Mouse (Mus musculus) liver, embryonic 15.5 days (tissue): ENCODE measurements around the gene Arid2. TPM values are rescaled to one million over a fixed set of nuclear protein-coding genes. Genes with fewer than 3 reads are reported as not detected.

Experiments
- ATAC-seq: fragments of 200-750 bp; cut with Nextera tagmentation; 2 replicates; pipeline ENCODE4 v1.8.0; 2017; ENCODE audit warnings: moderate number of reproducible peaks, mild to moderate bottlenecking, moderate library complexity; ENCODE audit not compliant: insufficient read depth
- H3K27ac ChIP-seq: fragments of 300-500 bp; sonication (generic); replicated peaks from 2 replicates; pipeline ENCODE4 v1.5.1; 2015; ENCODE audit warnings: mild to moderate bottlenecking, inconsistent platforms
- H3K27me3 ChIP-seq: fragments of 300-500 bp; sonication (generic); 2 replicates; pipeline ENCODE4 v1.6.1; 2015; ENCODE audit warnings: mild to moderate bottlenecking, inconsistent platforms
- H3K36me3 ChIP-seq: fragments of 300-500 bp; sonication (generic); replicated peaks from 2 replicates; pipeline ENCODE4 v1.6.1; 2015; ENCODE audit warnings: moderate library complexity, mild to moderate bottlenecking, inconsistent platforms
- H3K4me1 ChIP-seq: fragments of 300-500 bp; sonication (generic); replicated peaks from 2 replicates; pipeline ENCODE4 v1.6.1; 2015; ENCODE audit warnings: inconsistent platforms
- H3K4me2 ChIP-seq: fragments of 300-500 bp; sonication (generic); 2 replicates; pipeline ENCODE4 v1.6.1; 2015; ENCODE audit warnings: moderate library complexity, mild to moderate bottlenecking, inconsistent platforms
- H3K4me3 ChIP-seq: fragments of 300-500 bp; sonication (generic); replicated peaks from 2 replicates; pipeline ENCODE4 v1.5.1; 2015; ENCODE audit warnings: mild to moderate bottlenecking, inconsistent platforms
- H3K9ac ChIP-seq: fragments of 300-500 bp; sonication (generic); 2 replicates; pipeline ENCODE4 v1.6.1; 2015; ENCODE audit warnings: moderate library complexity, mild to moderate bottlenecking, inconsistent platforms
- H3K9me3 ChIP-seq: fragments of 300-500 bp; sonication (generic); replicated peaks from 2 replicates; pipeline ENCODE4 v1.6.1; 2016; ENCODE audit warnings: inconsistent platforms
- WGBS: fragments of 180-500 bp; shearing (Covaris S2); methylation state at CpG from one replicate; pipeline ENCODE4 v1.1.7; 2015; ENCODE audit warnings: mixed read lengths; ENCODE audit not compliant: insufficient replicate concordance; 5-methylcytosine and 5-hydroxymethylcytosine counted together
- polyA plus RNA-seq: library from polyadenylated mRNA; unstranded; fragments of >200 nt; fragmentation: Nextera tagmentation; extraction: Ambion mirVana; gene quantifications from 2 replicates; pipeline ENCODE4 v1.2.1, GENCODE M21; 2015

The Arid2 gene
- polyA plus RNA-seq, 1 experiment from 2014 or later = 7.5 TPM

GRCm38 (mm10) chr15:96377263-96377662, 89.9 kb downstream of the Arid2 start:
- H3K9me3 ChIP-seq = no peaks in the 10 kb centered on the region
- no peak overlapping the region for H3K27ac ChIP-seq
- no peaks in the 10 kb centered on the region for H3K27me3 ChIP-seq
- no peak overlapping the region for H3K9ac ChIP-seq
- H3K4me3 ChIP-seq = no peak overlapping the region
- no peak for ATAC-seq
- WGBS = 84% methylated on average over 5 of the region's 5 CpGs
- peaks cover 71% of the 10 kb centered on the region for H3K36me3 ChIP-seq
- no peaks in the 10 kb centered on the region for H3K4me1 ChIP-seq
- H3K4me2 ChIP-seq = no peak overlapping the region

- Histone ChIP-seq H3K27me3 (no peaks in the 10 kb centered on the region), H3K9me3 (no peaks in the 10 kb centered on the region), H3K4me1 (no peaks in the 10 kb centered on the region), H3K4me2 (no peak overlapping the region), H3K36me3 (peaks cover 71% of the 10 kb centered on the region), H3K4me3 (no peak overlapping the region), H3K9ac (no peak overlapping the region), H3K27ac (no peak overlapping the region)
- 90% methylated on average over 7 of the region's 7 CpGs for WGBS
- no peak for ATAC-seq
Measured at GRCm38 (mm10) chr15:96377701-96378100, 90.4 kb downstream of the Arid2 start.

GRCm38 (mm10) chr15:96382223-96382622, 94.9 kb downstream of the Arid2 start:
- WGBS = 82% methylated on average over 11 of the region's 11 CpGs
- Histone ChIP-seq H3K4me3 (no peak overlapping the region), H3K27ac (no peak overlapping the region), H3K4me2 (no peak overlapping the region), H3K36me3 (peaks cover 70% of the 10 kb centered on the region), H3K27me3 (no peaks in the 10 kb centered on the region), H3K9me3 (no peaks in the 10 kb centered on the region), H3K4me1 (no peaks in the 10 kb centered on the region), H3K9ac (no peak overlapping the region)
- no peak for ATAC-seq

GRCm38 (mm10) chr15:96388565-96388964, 101.2 kb downstream of the Arid2 start:
- H3K4me2 ChIP-seq = no peak overlapping the region
- no peak for ATAC-seq
- H3K9me3 ChIP-seq = no peaks in the 10 kb centered on the region
- H3K9ac ChIP-seq = no peak overlapping the region
- H3K4me3 ChIP-seq = no peak overlapping the region
- H3K27ac ChIP-seq = no peak overlapping the region
- H3K27me3 ChIP-seq = no peaks in the 10 kb centered on the region
- peaks cover 61% of the 10 kb centered on the region for H3K36me3 ChIP-seq
- 78% methylated on average over 1 of the region's 1 CpGs for WGBS
- H3K4me1 ChIP-seq = no peaks in the 10 kb centered on the region

- ATAC-seq = no peak
- peaks cover 79% of the 10 kb centered on the region for H3K36me3 ChIP-seq
- WGBS = 86% methylated on average over 3 of the region's 3 CpGs
Measured at GRCm38 (mm10) chr15:96392878-96393277, 105.6 kb downstream of the Arid2 start.

GRCm38 (mm10) chr15:96395071-96395470, 107.8 kb downstream of the Arid2 start:
- 89% methylated on average over 6 of the region's 6 CpGs for WGBS
- Histone ChIP-seq H3K36me3 (peaks cover 78% of the 10 kb centered on the region), H3K9ac (no peak overlapping the region), H3K4me1 (0 out of 2 replicates have a peak, but pooled peaks cover under 1% of the 10 kb centered on the region), H3K4me3 (no peak overlapping the region), H3K4me2 (no peak overlapping the region), H3K27me3 (no peaks in the 10 kb centered on the region), H3K27ac (no peak overlapping the region), H3K9me3 (no peaks in the 10 kb centered on the region)
- no peak for ATAC-seq

More at GRCm38 (mm10) chr15:96392878-96393277, 105.6 kb downstream of the Arid2 start:
- no peak overlapping the region for H3K9ac ChIP-seq
- H3K4me3 ChIP-seq = no peak overlapping the region
- no peaks in the 10 kb centered on the region for H3K27me3 ChIP-seq
- no peak overlapping the region for H3K4me2 ChIP-seq
- no peak overlapping the region for H3K27ac ChIP-seq
- no peaks in the 10 kb centered on the region for H3K4me1 ChIP-seq
- no peaks in the 10 kb centered on the region for H3K9me3 ChIP-seq

- no peak for ATAC-seq
- Histone ChIP-seq H3K9me3 (no peaks in the 10 kb centered on the region), H3K4me3 (no peak overlapping the region), H3K9ac (no peak overlapping the region), H3K4me2 (no peak overlapping the region), H3K27ac (no peak overlapping the region), H3K36me3 (peaks cover 74% of the 10 kb centered on the region), H3K4me1 (0 out of 2 replicates have a peak, but pooled peaks cover 4% of the 10 kb centered on the region), H3K27me3 (no peaks in the 10 kb centered on the region)
- WGBS = 75% methylated on average over 8 of the region's 8 CpGs
Measured at GRCm38 (mm10) chr15:96396641-96397344, 109.5 kb downstream of the Arid2 start.

GRCm38 (mm10) chr15:96398333-96398732, 111.0 kb downstream of the Arid2 start:
- no peak for ATAC-seq
- Histone ChIP-seq H3K9me3 (no peaks in the 10 kb centered on the region), H3K36me3 (peaks cover 77% of the 10 kb centered on the region), H3K4me2 (no peak overlapping the region), H3K9ac (no peak overlapping the region), H3K4me1 (0 out of 2 replicates have a peak, but pooled peaks cover 4% of the 10 kb centered on the region), H3K4me3 (no peak overlapping the region), H3K27ac (no peak overlapping the region), H3K27me3 (no peaks in the 10 kb centered on the region)
- WGBS = 86% methylated on average over 10 of the region's 10 CpGs

- H3K27me3 ChIP-seq = no peaks in the 10 kb centered on the region
- H3K27ac ChIP-seq = no peak overlapping the region
- H3K4me1 ChIP-seq = 0 out of 2 replicates have a peak, but pooled peaks cover 7% of the 10 kb centered on the region
- H3K9ac ChIP-seq = no peak overlapping the region
- no peak overlapping the region for H3K4me2 ChIP-seq
- no peaks in the 10 kb centered on the region for H3K9me3 ChIP-seq
- no peak overlapping the region for H3K4me3 ChIP-seq
- 88% methylated on average over 5 of the region's 5 CpGs for WGBS
- peaks cover 58% of the 10 kb centered on the region for H3K36me3 ChIP-seq
- ATAC-seq = no peak
Measured at GRCm38 (mm10) chr15:96405548-96405947, 118.2 kb downstream of the Arid2 start.

GRCm38 (mm10) chr15:96406253-96406652, 118.9 kb downstream of the Arid2 start:
- H3K9ac ChIP-seq = no peak overlapping the region
- 0 out of 2 replicates have a peak, but pooled peaks have one; percentile 13 for ATAC-seq
- 0 out of 2 replicates have a peak, but pooled peaks cover 7% of the 10 kb centered on the region for H3K4me1 ChIP-seq
- WGBS = 75% methylated on average over 4 of the region's 4 CpGs
- H3K4me3 ChIP-seq = no peak overlapping the region
- peaks cover 59% of the 10 kb centered on the region for H3K36me3 ChIP-seq
- no peak overlapping the region for H3K27ac ChIP-seq
- H3K27me3 ChIP-seq = no peaks in the 10 kb centered on the region
- H3K4me2 ChIP-seq = no peak overlapping the region
- no peaks in the 10 kb centered on the region for H3K9me3 ChIP-seq

- no peak overlapping the region for H3K4me2 ChIP-seq
- ATAC-seq = no peak
- 0 out of 2 replicates have a peak, but pooled peaks cover 7% of the 10 kb centered on the region for H3K4me1 ChIP-seq
- peaks cover 60% of the 10 kb centered on the region for H3K36me3 ChIP-seq
- H3K4me3 ChIP-seq = no peak overlapping the region
- 78% methylated on average over 2 of the region's 2 CpGs for WGBS
- no peaks in the 10 kb centered on the region for H3K9me3 ChIP-seq
- no peak overlapping the region for H3K9ac ChIP-seq
- H3K27ac ChIP-seq = no peak overlapping the region
- no peaks in the 10 kb centered on the region for H3K27me3 ChIP-seq
Measured at GRCm38 (mm10) chr15:96407151-96407550, 119.8 kb downstream of the Arid2 start.
